Mouse (Mus musculus) embryo, embryonic 10 days (tissue): ENCODE results near the gene Tchhl1.
A peak's percentile ranks its signal among the peaks of the same experiment; 100 is the strongest.

Experiments
- DNase-seq: peaks from one replicate; pipeline ENCODE4 v3.0.0-alpha.2; 2015; ENCODE audit warnings: low spot score

The Tchhl1 gene

DNA sequence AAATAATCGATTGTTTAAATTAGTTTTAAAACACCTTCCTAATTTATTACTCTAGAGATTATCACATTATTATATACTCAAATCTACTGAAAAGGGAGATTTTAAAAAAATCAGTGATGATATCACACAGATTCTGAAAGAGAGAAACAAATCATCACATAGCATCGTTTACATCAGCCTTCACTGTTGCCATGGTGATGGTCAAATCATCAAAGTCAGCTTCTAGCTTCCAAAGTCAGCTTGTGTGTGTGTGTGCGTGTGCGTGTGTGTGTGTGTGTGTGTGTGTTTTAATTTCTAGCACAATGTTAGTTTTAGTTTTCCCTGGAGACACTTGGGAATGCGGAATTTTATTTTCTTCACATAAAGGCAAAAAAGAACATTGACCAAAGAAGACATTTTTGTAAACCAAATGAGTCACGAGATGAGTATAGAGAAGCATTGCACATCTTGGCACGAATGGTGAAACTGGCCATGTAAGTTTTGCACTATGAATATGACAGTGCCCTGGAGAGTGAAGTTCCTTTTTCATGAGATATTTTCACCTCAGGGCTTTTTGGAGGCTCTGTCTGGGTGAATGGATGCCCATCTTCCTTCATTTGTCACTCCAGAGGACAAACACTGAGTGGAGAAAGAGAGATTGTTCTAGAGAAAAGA, 36.1 kb downstream of the Tchhl1 start:
- DNase-seq = peak; percentile 13

- DNase-seq = no peak
These were observed 37.7 kb downstream of the Tchhl1 start for GRCm38 (mm10) chr3:93505960-93506863.

DNA sequence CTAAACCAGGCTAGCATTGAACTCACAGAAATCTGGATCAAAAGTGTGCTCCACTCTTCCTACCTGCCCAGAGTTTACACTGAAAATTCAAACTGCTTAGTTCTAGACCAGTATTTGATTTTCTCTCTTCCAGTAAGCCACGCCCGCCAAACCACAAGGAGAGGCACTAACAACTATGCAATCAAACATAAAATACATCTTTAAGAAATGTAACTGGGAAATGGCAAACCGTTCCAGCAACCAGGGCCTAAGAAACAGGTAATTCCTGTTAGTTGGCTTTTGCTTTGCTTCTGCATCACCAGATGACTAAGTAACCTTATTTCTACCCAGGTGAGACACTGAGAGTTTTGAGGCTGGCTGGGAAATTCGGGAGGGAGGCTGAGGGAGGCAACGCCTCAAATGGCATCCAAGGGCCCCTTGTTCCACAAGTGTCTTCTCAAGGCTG, 38.3 kb downstream of the Tchhl1 start:
- DNase-seq = no peak

- DNase-seq = no peak
These were observed 40.7 kb downstream of the Tchhl1 start for GRCm38 (mm10) chr3:93509301-93509700.

- no peak for DNase-seq
These were observed 42.5 kb downstream of the Tchhl1 start for GRCm38 (mm10) chr3:93511036-93511435.

GRCm38 (mm10) chr3:93511801-93512200, 43.2 kb downstream of the Tchhl1 start:
- DNase-seq = no peak

DNA sequence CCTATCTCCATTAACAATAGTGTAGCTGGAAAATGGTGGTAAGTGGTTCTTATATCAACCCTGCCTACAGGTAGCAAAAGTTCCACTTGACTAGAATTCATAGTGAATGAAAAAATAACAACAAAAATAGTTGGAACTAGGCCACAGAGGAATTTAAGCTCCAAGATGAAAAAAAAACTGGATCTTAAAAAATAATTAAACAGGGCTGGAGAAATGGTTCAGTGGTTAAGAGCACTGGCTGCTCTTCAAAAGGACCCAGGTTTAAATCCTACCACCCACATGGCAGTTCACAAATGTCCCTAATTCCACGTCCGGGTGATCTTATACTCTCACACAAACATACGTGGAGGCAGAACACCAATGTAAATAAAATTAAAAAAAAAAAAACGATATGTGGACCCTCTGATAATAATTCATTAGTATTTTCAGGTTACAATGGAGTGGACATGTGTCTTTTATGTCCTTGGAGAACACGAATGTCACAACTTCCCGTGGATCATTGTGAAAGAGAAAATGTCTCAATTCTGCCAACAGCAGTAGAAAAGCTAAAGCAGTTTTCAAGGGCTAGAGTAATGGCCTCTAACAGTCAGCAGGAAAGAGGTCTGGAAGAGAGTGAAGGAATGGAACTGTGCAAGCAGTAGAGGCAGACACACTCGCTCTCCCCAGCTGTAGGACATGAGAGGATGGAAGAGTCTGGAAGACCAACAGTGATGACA, 44.0 kb downstream of the Tchhl1 start:
- DNase-seq = no peak

- no peak for DNase-seq
These were observed 46.1 kb downstream of the Tchhl1 start for GRCm38 (mm10) chr3:93514628-93515027.

DNA sequence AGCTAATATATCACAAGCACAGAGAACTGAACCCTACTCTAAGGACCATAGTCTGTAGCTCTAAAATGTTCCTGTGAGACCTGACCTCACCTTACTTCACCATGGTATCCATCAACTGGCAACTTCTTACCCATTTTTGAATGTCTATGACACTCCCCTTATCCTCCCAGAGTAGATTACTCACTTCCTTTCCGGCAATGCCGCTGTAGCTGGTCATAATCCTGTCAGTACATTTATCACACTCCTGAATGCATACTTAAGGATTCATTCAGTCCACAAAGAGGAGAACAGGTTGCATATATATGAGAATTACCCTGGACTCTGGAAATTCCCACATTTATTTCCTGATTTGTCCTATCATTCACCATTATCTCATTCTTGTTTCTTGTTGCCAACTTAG, 48.8 kb downstream of the Tchhl1 start:
- DNase-seq = no peak

DNA sequence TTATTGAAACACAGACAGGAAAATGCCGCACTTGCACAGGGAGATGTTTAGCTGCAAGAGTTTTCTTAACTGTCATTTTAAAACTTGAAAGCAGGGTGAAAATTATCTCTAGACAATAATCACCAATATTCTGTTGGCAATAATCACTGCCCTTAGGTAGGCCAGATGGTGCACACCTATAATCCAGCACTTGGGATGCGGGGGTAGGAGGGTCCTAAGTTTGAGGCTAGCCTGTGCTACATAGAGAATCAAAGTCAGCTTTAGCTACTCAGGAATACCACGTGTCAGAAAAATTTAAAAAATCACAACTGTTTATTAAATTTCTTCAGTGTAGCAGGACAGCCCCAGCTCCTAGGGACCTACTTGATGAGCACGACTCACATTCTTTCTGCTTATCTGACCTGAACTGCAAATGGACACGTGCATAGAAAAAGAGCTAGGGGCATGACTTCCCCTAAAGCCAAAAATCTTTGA, 51.3 kb downstream of the Tchhl1 start:
- DNase-seq = no peak

DNA sequence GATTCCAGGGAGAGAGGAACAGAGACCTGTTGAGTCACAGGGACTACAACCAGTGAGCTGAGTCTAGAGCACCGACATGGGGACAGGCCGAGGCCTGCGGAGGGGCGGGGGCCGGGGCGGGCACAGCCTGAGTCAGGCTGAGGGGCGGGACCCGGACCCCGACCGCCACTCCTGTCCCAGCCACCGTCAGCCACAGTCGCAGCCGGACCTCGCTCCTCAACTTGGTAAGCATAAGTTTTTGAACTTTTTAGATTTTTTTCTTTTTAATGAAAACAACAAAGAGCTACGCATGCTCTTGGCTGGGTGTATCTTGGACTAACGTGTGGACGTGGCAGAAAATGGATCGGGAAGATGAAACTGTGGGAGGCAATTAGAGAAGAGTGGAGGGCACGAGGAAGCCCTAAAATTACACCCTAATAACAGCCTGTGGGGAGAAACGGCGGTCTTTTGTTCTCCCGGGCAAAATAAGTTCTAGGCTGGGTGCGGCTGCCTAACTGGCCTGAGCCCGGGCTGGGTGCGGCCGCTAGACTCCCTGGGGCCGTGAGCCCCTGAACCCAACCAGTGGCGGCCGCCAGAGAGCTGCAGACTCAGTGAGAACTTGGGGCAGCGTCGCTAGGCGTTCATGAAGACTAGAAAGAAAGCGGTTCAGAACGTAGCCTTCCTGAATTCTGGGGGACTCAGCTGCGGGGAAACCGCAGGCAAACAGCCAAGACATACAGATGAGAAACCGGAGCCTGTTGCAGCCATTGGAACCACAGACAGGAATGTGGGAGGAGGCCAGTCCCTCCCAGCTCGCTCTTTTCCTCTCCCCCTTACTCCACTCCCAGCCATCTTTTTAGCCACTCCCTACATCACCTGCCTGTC, 52.0 kb downstream of the Tchhl1 start, which contains the start of gene S100a11:
S100a11 (plus strand) TSS at position 159 of the 864 bp plus-strand sequence.
- peak; percentile 65 for DNase-seq
